Mouse (Mus musculus) myocyte (in vitro differentiated cells): ENCODE data around the gene Grin2a. TPM values are rescaled to one million over a fixed set of nuclear protein-coding genes. Genes with fewer than 3 reads are reported as not detected.

ENCODE experiments used
- H3K27me3 ChIP-seq: one replicate; pipeline ENCODE4 v1.6.1; 2011; ENCODE audit not compliant: control insufficient read depth, insufficient read depth, insufficient read length
- H3K36me3 ChIP-seq: one replicate; pipeline ENCODE4 v1.6.1; 2011; ENCODE audit not compliant: control insufficient read depth, insufficient read depth
- H3K4me2 ChIP-seq: one replicate; pipeline ENCODE4 v1.6.1; 2011; ENCODE audit warnings: low read depth, control low read depth
- H3K4me3 ChIP-seq: one replicate; pipeline ENCODE4 v1.5.1; 2011; ENCODE audit warnings: mild to moderate bottlenecking, control low read depth, moderate library complexity
- H3K79me2 ChIP-seq: one replicate; pipeline ENCODE4 v1.6.1; 2011; ENCODE audit not compliant: control insufficient read depth, insufficient read depth
- H3ac ChIP-seq: one replicate; pipeline ENCODE4 v1.6.1; 2011; ENCODE audit not compliant: control insufficient read depth, insufficient read length
- CEBPB ChIP-seq: IDR thresholded peaks from 2 replicates; pipeline ENCODE4 v1.6.1; 2011; ENCODE audit warnings: mild to moderate bottlenecking, moderate library complexity; ENCODE audit not compliant: poor library complexity, insufficient read depth, severe bottlenecking
- E2F4 ChIP-seq: IDR thresholded peaks from one replicate; pipeline ENCODE4 v1.6.1; 2011; ENCODE audit warnings: mild to moderate bottlenecking, control low read depth, moderate library complexity; ENCODE audit not compliant: insufficient read depth
- MAX ChIP-seq: IDR thresholded peaks from one replicate; pipeline ENCODE4 v1.6.1; 2011; ENCODE audit warnings: low read depth, mild to moderate bottlenecking, control low read depth
- MYOD1 ChIP-seq, 3 experiments: IDR thresholded peaks; one replicate each; pipeline ENCODE4 v1.6.1; 2011; ENCODE audit warnings: control low read depth in 2 of 3, low read depth in 2 of 3, mild to moderate bottlenecking in 2 of 3, moderate library complexity in 1 of 3; ENCODE audit not compliant: insufficient read length in 2 of 3, control insufficient read depth in 1 of 3
- MYOG ChIP-seq, 3 experiments: IDR thresholded peaks; one replicate each; pipeline ENCODE4 v1.6.1; 2011; ENCODE audit warnings: control low read depth in 2 of 3, low read depth in 2 of 3, mild to moderate bottlenecking in 2 of 3; ENCODE audit not compliant: insufficient read length in 2 of 3, control insufficient read depth in 1 of 3, insufficient read depth in 1 of 3
- POLR2A ChIP-seq: IDR thresholded peaks from one replicate; pipeline ENCODE4 v1.6.1; 2011; ENCODE audit warnings: low read depth, mild to moderate bottlenecking, control low read depth, moderate library complexity; ENCODE audit not compliant: insufficient read length
- POLR2AphosphoS2 ChIP-seq: IDR thresholded peaks from one replicate; pipeline ENCODE4 v1.6.1; 2011; ENCODE audit warnings: low read depth, control low read depth; ENCODE audit not compliant: insufficient read length
- REST ChIP-seq: IDR thresholded peaks from one replicate; pipeline ENCODE4 v1.6.1; 2011; ENCODE audit warnings: mild to moderate bottlenecking, control low read depth, moderate library complexity; ENCODE audit not compliant: insufficient read depth, insufficient read length
- SRF ChIP-seq: IDR thresholded peaks from one replicate; pipeline ENCODE4 v1.6.1; 2011; ENCODE audit warnings: low read depth; ENCODE audit not compliant: control insufficient read depth, insufficient read length
- TCF12 ChIP-seq: IDR thresholded peaks from one replicate; pipeline ENCODE4 v1.6.1; 2011; ENCODE audit warnings: mild to moderate bottlenecking, control low read depth; ENCODE audit not compliant: poor library complexity, insufficient read depth, severe bottlenecking
- TCF3 ChIP-seq: IDR thresholded peaks from one replicate; pipeline ENCODE4 v1.6.1; 2011; ENCODE audit warnings: low read depth, control low read depth; ENCODE audit not compliant: insufficient read length
- USF1 ChIP-seq: IDR thresholded peaks from one replicate; pipeline ENCODE4 v1.6.1; 2011; ENCODE audit warnings: low read depth, mild to moderate bottlenecking, control low read depth, moderate library complexity
- polyA plus RNA-seq: library from polyadenylated mRNA; unstranded; fragments of >200 nt; fragmentation: generic; extraction: Trizol; gene quantifications from one replicate; pipeline ENCODE4 v1.2.1, GENCODE M21; 2012; ENCODE audit warnings: missing spikeins

Gene Grin2a
- polyA plus RNA-seq, 1 experiment: 0.01 TPM

GRCm38 (mm10) chr16:9583981-9584380 lies 411.4 kb downstream of the Grin2a start:
- no peaks in the 10 kb centered on the region for H3K27me3 ChIP-seq
- TF ChIP-seq POLR2A (no peak), CEBPB (no peak), POLR2AphosphoS2 (no peak), REST (no peak), E2F4 (no peak), SRF (no peak), TCF3 (no peak), MYOD1 (IDR thresholded peaks at IDR 0.05; ENCODE audit: control insufficient read depth in 1 of 3, insufficient read length in 2 of 3, low read depth in 2 of 3) (no peak), MAX (no peak), MYOG (IDR thresholded peaks at IDR 0.05; ENCODE audit: control insufficient read depth in 1 of 3, insufficient read depth in 1 of 3, insufficient read length in 2 of 3, low read depth in 2 of 3) (no peak), TCF12 (no peak), USF1 (no peak)
- H3ac ChIP-seq: no peak overlapping the region
- H3K4me2 ChIP-seq: no peak overlapping the region
- H3K36me3 ChIP-seq: no peaks in the 10 kb centered on the region
- no peaks in the 10 kb centered on the region for H3K79me2 ChIP-seq
- no peak overlapping the region for H3K4me3 ChIP-seq

- Histone ChIP-seq H3ac (no peak overlapping the region), H3K79me2 (no peaks in the 10 kb centered on the region), H3K36me3 (no peaks in the 10 kb centered on the region), H3K4me3 (no peak overlapping the region), H3K27me3 (no peaks in the 10 kb centered on the region), H3K4me2 (no peak overlapping the region)
- TF ChIP-seq TCF3: no peak
- TF ChIP-seq POLR2A: no peak
- TF ChIP-seq SRF: no peak
- no peak for TF ChIP-seq USF1
- no peak for TF ChIP-seq MYOG (IDR thresholded peaks at IDR 0.05; ENCODE audit: control insufficient read depth in 1 of 3, insufficient read depth in 1 of 3, insufficient read length in 2 of 3, low read depth in 2 of 3)
- TF ChIP-seq CEBPB: no peak
- no peak for TF ChIP-seq MAX
- no peak for TF ChIP-seq MYOD1 (IDR thresholded peaks at IDR 0.05; ENCODE audit: control insufficient read depth in 1 of 3, insufficient read length in 2 of 3, low read depth in 2 of 3)
- TF ChIP-seq E2F4: no peak
- TF ChIP-seq POLR2AphosphoS2: no peak
- TF ChIP-seq TCF12: no peak
- no peak for TF ChIP-seq REST
These were observed 423.6 kb downstream of the Grin2a start for GRCm38 (mm10) chr16:9571793-9572192.

- no peaks in the 10 kb centered on the region for H3K27me3 ChIP-seq
- H3K4me2 ChIP-seq: no peak overlapping the region
- H3K79me2 ChIP-seq: no peaks in the 10 kb centered on the region
- H3K36me3 ChIP-seq: no peaks in the 10 kb centered on the region
- H3K4me3 ChIP-seq: no peak overlapping the region
- H3ac ChIP-seq: no peak overlapping the region
- TF ChIP-seq TCF12 (no peak), SRF (no peak), E2F4 (no peak), MAX (no peak), POLR2A (no peak), REST (no peak), USF1 (no peak), MYOD1 (IDR thresholded peaks at IDR 0.05; ENCODE audit: control insufficient read depth in 1 of 3, insufficient read length in 2 of 3, low read depth in 2 of 3) (no peak), MYOG (IDR thresholded peaks at IDR 0.05; ENCODE audit: control insufficient read depth in 1 of 3, insufficient read depth in 1 of 3, insufficient read length in 2 of 3, low read depth in 2 of 3) (no peak), POLR2AphosphoS2 (no peak), CEBPB (no peak), TCF3 (no peak)
These were observed 428.1 kb downstream of the Grin2a start for GRCm38 (mm10) chr16:9567286-9567685.

- no peaks in the 10 kb centered on the region for H3K27me3 ChIP-seq
- TF ChIP-seq MAX (no peak), MYOG (IDR thresholded peaks at IDR 0.05; ENCODE audit: control insufficient read depth in 1 of 3, insufficient read depth in 1 of 3, insufficient read length in 2 of 3, low read depth in 2 of 3) (no peak), TCF12 (no peak), CEBPB (no peak), TCF3 (no peak), MYOD1 (IDR thresholded peaks at IDR 0.05; ENCODE audit: control insufficient read depth in 1 of 3, insufficient read length in 2 of 3, low read depth in 2 of 3) (no peak), SRF (no peak), POLR2A (no peak), REST (no peak), USF1 (no peak), E2F4 (no peak), POLR2AphosphoS2 (no peak)
- no peaks in the 10 kb centered on the region for H3K36me3 ChIP-seq
- H3ac ChIP-seq: no peak overlapping the region
- no peak overlapping the region for H3K4me2 ChIP-seq
- H3K79me2 ChIP-seq: no peaks in the 10 kb centered on the region
- H3K4me3 ChIP-seq: no peak overlapping the region
These were observed 433.5 kb downstream of the Grin2a start for GRCm38 (mm10) chr16:9561816-9562215.
